Mouse (Mus musculus) embryonic facial prominence, embryonic 12.5 days (tissue): ENCODE results near the gene Mlip. TPM values are rescaled to one million over a fixed set of nuclear protein-coding genes. Genes with fewer than 3 reads are reported as not detected.

Experiments used
- ATAC-seq: fragments of 200-750 bp; cut with Nextera tagmentation; 2 replicates; pipeline ENCODE4 v1.8.0; 2017; ENCODE audit not compliant: insufficient number of reproducible peaks, insufficient read depth, low FRiP score, low TSS enrichment
- H3K27ac ChIP-seq: fragments of 300-500 bp; sonication (generic); 2 replicates; pipeline ENCODE4 v1.5.1; 2016; ENCODE audit warnings: mild to moderate bottlenecking
- H3K27me3 ChIP-seq: fragments of 300-500 bp; sonication (generic); 2 replicates; pipeline ENCODE4 v1.6.1; 2016; ENCODE audit warnings: mild to moderate bottlenecking, moderate library complexity
- H3K36me3 ChIP-seq: fragments of 300-500 bp; sonication (generic); 2 replicates; pipeline ENCODE4 v1.6.1; 2016; ENCODE audit warnings: mild to moderate bottlenecking
- H3K4me1 ChIP-seq: fragments of 300-500 bp; sonication (generic); 2 replicates; pipeline ENCODE4 v1.6.1; 2016
- H3K4me2 ChIP-seq: fragments of 300-500 bp; sonication (generic); replicated peaks from 2 replicates; pipeline ENCODE4 v1.6.1; 2016; ENCODE audit warnings: mild to moderate bottlenecking, moderate library complexity
- H3K4me3 ChIP-seq: fragments of 300-500 bp; sonication (generic); 2 replicates; pipeline ENCODE4 v1.5.1; 2016; ENCODE audit warnings: mild to moderate bottlenecking
- H3K9ac ChIP-seq: fragments of 300-500 bp; sonication (generic); 2 replicates; pipeline ENCODE4 v1.6.1; 2016; ENCODE audit warnings: mild to moderate bottlenecking, moderate library complexity
- H3K9me3 ChIP-seq: fragments of 300-500 bp; sonication (generic); 2 replicates; pipeline ENCODE4 v1.6.1; 2016; ENCODE audit warnings: mild to moderate bottlenecking, moderate library complexity
- WGBS: fragments of 180-500 bp; shearing (Covaris S2); methylation state at CpG from one replicate; pipeline ENCODE4 v1.1.7; 2016; 5-methylcytosine and 5-hydroxymethylcytosine counted together
- polyA plus RNA-seq: library from polyadenylated mRNA; unstranded; fragments of >200 nt; fragmentation: Nextera tagmentation; extraction: Ambion mirVana; gene quantifications from 2 replicates; pipeline ENCODE4 v1.2.1, GENCODE M21; 2016

Mlip gene
- polyA plus RNA-seq, 1 experiment from 2014 or later = 0.10 TPM

GRCm38 (mm10) chr9:77340159-77340862 is 12.5 kb downstream of the Mlip start:
- Histone ChIP-seq H3K9me3 (no peaks in the 10 kb centered on the region), H3K4me2 (peak overlapping the region; percentile 39), H3K4me3 (peak overlapping the region; percentile 15; the same call in 1 of the 2 replicates), H3K9ac (no peak overlapping the region), H3K4me1 (peaks cover 4% of the 10 kb centered on the region; the same call in 1 of the 2 replicates), H3K36me3 (no peaks in the 10 kb centered on the region), H3K27me3 (no peaks in the 10 kb centered on the region), H3K27ac (no peak overlapping the region)
- no peak for ATAC-seq
- 19% methylated on average over 18 of the region's 18 CpGs for WGBS

GRCm38 (mm10) chr9:77339571-77340148 is 13.1 kb downstream of the Mlip start:
- no peaks in the 10 kb centered on the region for H3K36me3 ChIP-seq
- H3K4me3 ChIP-seq = no peak overlapping the region
- H3K4me1 ChIP-seq = peaks cover 4% of the 10 kb centered on the region; the same call in 1 of the 2 replicates
- no peak overlapping the region for H3K27ac ChIP-seq
- H3K27me3 ChIP-seq = no peaks in the 10 kb centered on the region
- no peak overlapping the region for H3K9ac ChIP-seq
- no peaks in the 10 kb centered on the region for H3K9me3 ChIP-seq
- 42% methylated on average over 7 of the region's 7 CpGs for WGBS
- no peak for ATAC-seq
- peak overlapping the region; percentile 39 for H3K4me2 ChIP-seq

- Histone ChIP-seq H3K4me2 (no peak overlapping the region), H3K36me3 (no peaks in the 10 kb centered on the region), H3K4me3 (no peak overlapping the region), H3K9me3 (no peaks in the 10 kb centered on the region), H3K9ac (no peak overlapping the region), H3K4me1 (peaks cover 4% of the 10 kb centered on the region; the same call in 1 of the 2 replicates), H3K27me3 (no peaks in the 10 kb centered on the region), H3K27ac (no peak overlapping the region)
- 82% methylated on average over 3 of the region's 3 CpGs for WGBS
- ATAC-seq = no peak
Observed at GRCm38 (mm10) chr9:77335370-77335769, 17.4 kb downstream of the Mlip start.

- WGBS = 78% methylated on average over 3 of the region's 3 CpGs
- Histone ChIP-seq H3K4me2 (no peak overlapping the region), H3K9ac (no peak overlapping the region), H3K36me3 (no peaks in the 10 kb centered on the region), H3K27ac (no peak overlapping the region), H3K27me3 (no peaks in the 10 kb centered on the region), H3K4me3 (no peak overlapping the region), H3K4me1 (no peaks in the 10 kb centered on the region), H3K9me3 (0 out of 2 replicates have a peak, but pooled peaks cover 4% of the 10 kb centered on the region)
- no peak for ATAC-seq
Observed at GRCm38 (mm10) chr9:77318346-77318745, 34.4 kb downstream of the Mlip start.

- no peaks in the 10 kb centered on the region for H3K4me1 ChIP-seq
- no peak overlapping the region for H3K9ac ChIP-seq
- no peaks in the 10 kb centered on the region for H3K27me3 ChIP-seq
- no peak overlapping the region for H3K4me2 ChIP-seq
- H3K36me3 ChIP-seq = no peaks in the 10 kb centered on the region
- WGBS = 80% methylated on average over 6 of the region's 6 CpGs
- no peak overlapping the region for H3K4me3 ChIP-seq
- no peak for ATAC-seq
- H3K27ac ChIP-seq = no peak overlapping the region
- no peaks in the 10 kb centered on the region for H3K9me3 ChIP-seq
Observed at GRCm38 (mm10) chr9:77310548-77310947, 42.2 kb downstream of the Mlip start.

GRCm38 (mm10) chr9:77305417-77305816 is 47.4 kb downstream of the Mlip start:
- WGBS = 86% methylated on average over 2 of the region's 2 CpGs
- Histone ChIP-seq H3K27me3 (no peaks in the 10 kb centered on the region), H3K4me1 (no peaks in the 10 kb centered on the region), H3K36me3 (no peaks in the 10 kb centered on the region), H3K27ac (no peak overlapping the region), H3K4me3 (no peak overlapping the region), H3K9ac (no peak overlapping the region), H3K4me2 (no peak overlapping the region), H3K9me3 (no peaks in the 10 kb centered on the region)
- ATAC-seq = no peak

- H3K4me3 ChIP-seq = no peak overlapping the region
- H3K36me3 ChIP-seq = no peaks in the 10 kb centered on the region
- WGBS = 82% methylated on average over 8 of the region's 8 CpGs
- no peak overlapping the region for H3K4me2 ChIP-seq
- no peak overlapping the region for H3K27ac ChIP-seq
- H3K4me1 ChIP-seq = no peaks in the 10 kb centered on the region
- no peak overlapping the region for H3K9ac ChIP-seq
- H3K9me3 ChIP-seq = no peaks in the 10 kb centered on the region
- no peaks in the 10 kb centered on the region for H3K27me3 ChIP-seq
- ATAC-seq = no peak
Observed at GRCm38 (mm10) chr9:77302340-77302739, 50.4 kb downstream of the Mlip start.

GRCm38 (mm10) chr9:77287958-77288357 is 64.8 kb downstream of the Mlip start:
- Histone ChIP-seq H3K27ac (no peak overlapping the region), H3K36me3 (no peaks in the 10 kb centered on the region), H3K4me1 (no peaks in the 10 kb centered on the region), H3K9me3 (no peaks in the 10 kb centered on the region), H3K27me3 (no peaks in the 10 kb centered on the region), H3K4me2 (no peak overlapping the region), H3K4me3 (no peak overlapping the region), H3K9ac (no peak overlapping the region)
- no peak for ATAC-seq
- WGBS = 87% methylated on average over 5 of the region's 5 CpGs

- no peaks in the 10 kb centered on the region for H3K36me3 ChIP-seq
- 73% methylated on average over 5 of the region's 5 CpGs for WGBS
- ATAC-seq = no peak
- no peak overlapping the region for H3K4me3 ChIP-seq
- H3K27ac ChIP-seq = no peak overlapping the region
- no peak overlapping the region for H3K4me2 ChIP-seq
- no peaks in the 10 kb centered on the region for H3K27me3 ChIP-seq
- H3K9ac ChIP-seq = no peak overlapping the region
- H3K9me3 ChIP-seq = no peaks in the 10 kb centered on the region
- no peaks in the 10 kb centered on the region for H3K4me1 ChIP-seq
Observed at GRCm38 (mm10) chr9:77279371-77279770, 73.4 kb downstream of the Mlip start.

- Histone ChIP-seq H3K27me3 (no peaks in the 10 kb centered on the region), H3K9me3 (no peaks in the 10 kb centered on the region), H3K4me2 (no peak overlapping the region), H3K4me3 (no peak overlapping the region), H3K4me1 (no peaks in the 10 kb centered on the region), H3K9ac (no peak overlapping the region), H3K27ac (no peak overlapping the region), H3K36me3 (no peaks in the 10 kb centered on the region)
- no peak for ATAC-seq
- 63% methylated on average over 3 of the region's 3 CpGs for WGBS
Observed at GRCm38 (mm10) chr9:77278055-77278454, 74.7 kb downstream of the Mlip start.

- Histone ChIP-seq H3K9ac (no peak overlapping the region), H3K27me3 (no peaks in the 10 kb centered on the region), H3K4me1 (no peaks in the 10 kb centered on the region), H3K4me3 (no peak overlapping the region), H3K9me3 (no peaks in the 10 kb centered on the region), H3K4me2 (no peak overlapping the region), H3K36me3 (no peaks in the 10 kb centered on the region), H3K27ac (no peak overlapping the region)
- 77% methylated on average over 5 of the region's 5 CpGs for WGBS
- ATAC-seq = no peak
Observed at GRCm38 (mm10) chr9:77277270-77277669, 75.5 kb downstream of the Mlip start.

GRCm38 (mm10) chr9:77276451-77277154 is 76.2 kb downstream of the Mlip start:
- Histone ChIP-seq H3K4me3 (no peak overlapping the region), H3K9me3 (no peaks in the 10 kb centered on the region), H3K27me3 (no peaks in the 10 kb centered on the region), H3K4me2 (no peak overlapping the region), H3K36me3 (no peaks in the 10 kb centered on the region), H3K4me1 (no peaks in the 10 kb centered on the region), H3K27ac (no peak overlapping the region), H3K9ac (no peak overlapping the region)
- 44% methylated on average over 5 of the region's 5 CpGs for WGBS
- ATAC-seq = no peak
